Mouse (Mus musculus) testis, adult 2 months (tissue): Measurements from ENCODE around the gene Fam169b.

Source experiments
- CTCF ChIP-seq: fragments of 200-500 bp; IDR thresholded peaks from 2 replicates; pipeline ENCODE4 v1.5.1; 2012; ENCODE audit warnings: low read depth, mild to moderate bottlenecking, inconsistent platforms, low read length, moderate library complexity; ENCODE audit not compliant: control insufficient read depth, insufficient read depth, insufficient replicate concordance
- POLR2A ChIP-seq: fragments of 200-500 bp; IDR thresholded peaks from 2 replicates; pipeline ENCODE4 v1.6.1; 2012; ENCODE audit warnings: low read depth, mild to moderate bottlenecking, inconsistent platforms, low read length, moderate library complexity; ENCODE audit not compliant: control insufficient read depth

DNA sequence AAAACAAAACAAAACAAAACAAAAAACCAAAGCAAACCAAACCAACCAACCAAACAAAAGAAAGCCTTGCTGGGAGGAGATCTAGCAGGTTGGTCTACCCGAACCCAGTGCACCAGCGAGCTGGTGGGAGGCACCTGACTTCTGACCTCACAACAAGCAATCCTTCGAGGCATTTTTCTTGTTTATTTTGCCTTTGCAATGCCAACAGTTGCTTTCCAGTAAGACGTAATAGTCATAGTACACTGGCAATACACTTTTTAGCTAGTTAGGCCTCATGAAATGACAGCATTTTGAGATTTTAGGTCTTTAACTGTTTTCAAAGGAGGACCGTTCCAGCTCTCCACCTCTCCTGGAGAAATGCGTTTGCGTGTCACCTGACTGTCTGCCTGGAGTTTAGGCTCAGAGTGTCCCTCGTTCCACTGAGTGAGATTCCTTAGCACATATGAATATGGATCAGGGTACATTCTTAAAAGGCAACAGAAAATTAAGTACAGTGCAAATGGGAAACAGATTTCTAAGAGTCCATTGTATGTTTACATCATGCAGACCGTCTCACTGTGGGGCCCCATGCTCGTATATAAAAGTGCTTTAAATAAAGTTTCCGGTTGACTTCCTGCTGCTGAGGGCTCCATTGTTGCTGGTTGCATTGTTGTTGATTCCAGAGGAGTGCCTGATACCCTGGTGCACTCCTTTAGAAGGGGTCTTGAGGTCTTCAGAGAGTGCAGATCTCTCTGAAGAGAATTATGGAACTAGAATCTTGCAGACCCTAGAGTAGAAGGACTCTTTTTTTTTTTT is 32.3 kb downstream of the Fam169b start:
- no peak for TF ChIP-seq CTCF
- no peak for TF ChIP-seq POLR2A
